Mouse (Mus musculus) liver, embryonic 13.5 days (tissue): ENCODE measurements around the gene Tbc1d10a. TPM values are rescaled to one million over a fixed set of nuclear protein-coding genes. Genes with fewer than 3 reads are reported as not detected.

Experiments
- ATAC-seq: fragments of 200-750 bp; cut with Nextera tagmentation; 2 replicates; pipeline ENCODE4 v1.8.0; 2017; ENCODE audit warnings: low read depth, mild to moderate bottlenecking, moderate number of reproducible peaks, moderate library complexity
- DNase-seq: peaks from one replicate; pipeline ENCODE4 v3.0.0; 2022
- H3K27ac ChIP-seq: fragments of 300-500 bp; sonication (generic); 2 replicates; pipeline ENCODE4 v1.5.1; 2015; ENCODE audit warnings: moderate library complexity, mild to moderate bottlenecking, inconsistent platforms
- H3K27me3 ChIP-seq: fragments of 300-500 bp; sonication (generic); 2 replicates; pipeline ENCODE4 v1.6.1; 2015; ENCODE audit warnings: mild to moderate bottlenecking, inconsistent platforms
- H3K36me3 ChIP-seq: fragments of 300-500 bp; sonication (generic); 2 replicates; pipeline ENCODE4 v1.6.1; 2015; ENCODE audit warnings: mild to moderate bottlenecking, inconsistent platforms
- H3K4me1 ChIP-seq: fragments of 300-500 bp; sonication (generic); replicated peaks from 2 replicates; pipeline ENCODE4 v1.6.1; 2015; ENCODE audit warnings: inconsistent platforms
- H3K4me2 ChIP-seq: fragments of 300-500 bp; sonication (generic); 2 replicates; pipeline ENCODE4 v1.6.1; 2015; ENCODE audit warnings: inconsistent platforms, mild to moderate bottlenecking, moderate library complexity
- H3K4me3 ChIP-seq: fragments of 300-500 bp; sonication (generic); replicated peaks from 2 replicates; pipeline ENCODE4 v1.5.1; 2015; ENCODE audit warnings: mild to moderate bottlenecking, inconsistent platforms
- H3K9ac ChIP-seq: fragments of 300-500 bp; sonication (generic); 2 replicates; pipeline ENCODE4 v1.6.1; 2015; ENCODE audit warnings: mild to moderate bottlenecking, inconsistent platforms
- H3K9me3 ChIP-seq: fragments of 300-500 bp; sonication (generic); replicated peaks from 2 replicates; pipeline ENCODE4 v1.6.1; 2016; ENCODE audit warnings: inconsistent platforms
- WGBS: fragments of 180-500 bp; shearing (Covaris S2); methylation state at CpG from one replicate; pipeline ENCODE4 v1.1.7; 2015; ENCODE audit not compliant: insufficient replicate concordance; 5-methylcytosine and 5-hydroxymethylcytosine counted together
- polyA plus RNA-seq: library from polyadenylated mRNA; unstranded; fragments of >200 nt; fragmentation: Nextera tagmentation; extraction: Ambion mirVana; gene quantifications from 2 replicates; pipeline ENCODE4 v1.2.1, GENCODE M21; 2015

Tbc1d10a gene
- polyA plus RNA-seq, result 6.0 and 6.2 TPM in 2 replicates

DNA sequence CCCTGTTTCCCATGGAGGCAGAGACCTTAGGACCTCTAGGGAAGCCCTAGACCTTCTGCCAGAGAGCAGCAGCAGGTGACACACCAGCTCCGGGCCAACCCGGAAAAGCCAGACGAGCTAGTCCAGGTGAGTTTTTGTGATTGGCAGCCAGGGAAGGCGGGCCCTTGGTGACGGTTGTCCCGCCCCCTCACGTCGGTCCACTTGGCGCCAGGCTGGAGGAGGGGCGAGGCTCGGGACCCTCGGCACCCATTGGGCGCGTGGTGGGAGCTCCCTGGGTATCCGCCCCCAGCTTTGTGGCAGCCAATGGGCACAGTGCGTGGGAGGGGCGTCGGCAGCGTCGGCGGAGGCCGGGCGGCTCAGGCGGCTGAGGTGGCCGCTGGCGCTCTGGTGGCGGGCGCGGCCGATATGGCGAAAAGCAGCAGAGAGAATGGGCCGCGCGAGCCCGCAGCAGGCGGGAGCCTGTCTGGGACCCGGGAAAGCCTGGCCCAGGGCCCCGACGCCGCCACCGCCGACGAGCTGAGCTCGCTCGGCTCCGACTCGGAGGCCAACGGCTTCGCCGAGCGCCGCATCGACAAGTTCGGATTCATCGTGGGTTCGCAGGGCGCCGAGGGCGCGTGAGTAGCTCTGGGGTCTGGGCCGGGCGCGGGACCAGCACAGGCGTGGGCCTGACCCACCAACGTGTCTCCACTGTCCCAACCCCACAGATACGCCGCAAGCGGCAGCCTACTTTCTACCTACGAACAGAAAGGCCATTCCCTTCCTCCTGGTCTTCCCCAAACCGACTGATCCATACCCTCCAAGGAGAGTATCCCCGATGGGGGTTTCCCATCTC lies at the start of gene Tbc1d10a:
Gene Tbc1d10a, plus strand, starts transcription at position 304 of the 832 bp plus-strand sequence.
- Histone ChIP-seq H3K4me3 (peak within 1 kb of the TSS; percentile 77), H3K9ac (peak within 1 kb of the TSS; percentile 89), H3K9me3 (no peaks in the 10 kb centered on the region), H3K27ac (0 out of 2 replicates have a peak within 1 kb of the TSS, but pooled peaks have one; percentile 53), H3K4me2 (peak within 1 kb of the TSS; percentile 95), H3K27me3 (no peaks in the 10 kb centered on the region), H3K36me3 (peaks cover 19% of the 10 kb centered on the region), H3K4me1 (peaks cover 41% of the 10 kb centered on the region)
- peak; percentile 99 for ATAC-seq
- under 1% methylated on average over 71 of the region's 71 CpGs for WGBS
- peak; percentile 99 for DNase-seq

DNA sequence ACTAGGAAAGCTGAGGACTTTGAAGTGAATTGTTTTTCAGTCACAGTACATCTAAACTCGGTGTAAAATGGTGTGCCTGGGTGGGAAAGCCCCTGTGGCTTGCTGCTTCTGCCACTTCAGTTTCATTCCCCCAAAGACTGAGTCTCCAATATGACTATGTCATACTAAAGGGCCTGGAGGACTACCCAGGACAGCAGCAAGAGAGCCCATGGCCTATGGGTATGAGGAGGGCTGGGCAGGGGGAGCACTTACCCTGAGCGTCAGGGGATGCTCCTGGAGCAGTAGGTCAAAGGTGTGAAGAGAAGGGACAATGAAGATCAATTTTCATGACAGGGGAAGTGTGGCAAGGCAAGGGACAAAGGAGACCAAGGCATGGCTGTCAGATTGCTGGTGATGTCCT lies 47.6 kb upstream of the Tbc1d10a start:
- H3K36me3 ChIP-seq, result peaks cover 48% of the 10 kb centered on the region
- WGBS, result 57% methylated on average over 2 of the region's 2 CpGs
- no peak for DNase-seq

DNA sequence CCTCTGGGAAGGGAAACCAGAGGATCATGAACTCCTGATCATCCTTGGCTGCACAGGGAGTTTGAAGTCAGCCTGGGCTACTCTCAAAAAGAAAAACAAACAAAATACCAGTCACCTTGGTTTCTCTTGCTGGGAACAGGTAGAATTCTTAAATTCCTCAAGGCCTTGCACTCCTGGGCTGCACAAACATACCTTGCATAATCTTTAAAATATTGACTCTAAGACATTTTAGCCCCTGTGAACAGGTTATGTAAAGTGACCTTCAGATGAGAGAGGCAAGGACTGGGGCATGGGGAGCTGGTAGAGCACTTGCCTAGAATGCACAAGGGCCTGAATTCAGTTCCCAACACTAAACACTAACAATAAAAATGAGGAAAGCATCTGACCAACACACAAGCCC lies 45.1 kb upstream of the Tbc1d10a start:
- ATAC-seq (no peak), DNase-seq (no peak)
- no peak overlapping the region for H3K4me2 ChIP-seq
- no peaks in the 10 kb centered on the region for H3K27me3 ChIP-seq
- no peak overlapping the region for H3K27ac ChIP-seq
- peaks cover 48% of the 10 kb centered on the region for H3K36me3 ChIP-seq
- no peaks in the 10 kb centered on the region for H3K9me3 ChIP-seq
- H3K4me3 ChIP-seq, result no peak overlapping the region
- H3K4me1 ChIP-seq, result peaks cover 5% of the 10 kb centered on the region; the same call in 1 of the 2 replicates
- no peak overlapping the region for H3K9ac ChIP-seq

More for the DNA sequence above, 47.6 kb upstream of the Tbc1d10a start:
- H3K27ac ChIP-seq, result no peak overlapping the region
- H3K4me1 ChIP-seq, result peaks cover 24% of the 10 kb centered on the region
- H3K4me3 ChIP-seq, result no peak overlapping the region
- no peaks in the 10 kb centered on the region for H3K9me3 ChIP-seq
- ATAC-seq, result no peak
- H3K9ac ChIP-seq, result no peak overlapping the region
- no peak overlapping the region for H3K4me2 ChIP-seq
- no peaks in the 10 kb centered on the region for H3K27me3 ChIP-seq

DNA sequence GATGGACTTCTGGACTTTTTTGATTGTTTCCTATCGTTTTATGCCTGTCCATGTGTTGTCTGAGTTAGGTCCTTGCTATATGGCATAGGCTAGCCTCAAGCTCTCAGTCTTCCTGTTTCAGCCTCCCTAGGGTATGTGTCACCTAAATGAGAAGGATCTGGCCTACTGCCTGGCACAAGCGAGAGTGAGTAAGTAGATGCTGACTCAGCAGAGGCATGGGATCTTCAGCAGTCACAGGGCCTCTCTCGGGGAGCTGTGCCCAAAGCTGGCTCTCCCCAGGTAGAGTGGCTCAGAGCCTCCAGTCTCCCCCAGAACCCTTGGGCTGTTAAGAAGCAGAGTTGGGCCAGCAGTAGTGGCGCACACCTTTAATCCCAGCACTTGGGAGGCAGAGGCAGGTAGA lies 44.2 kb upstream of the Tbc1d10a start:
- Histone ChIP-seq H3K27ac (no peak overlapping the region), H3K4me2 (no peak overlapping the region), H3K36me3 (peaks cover 43% of the 10 kb centered on the region), H3K4me3 (no peak overlapping the region), H3K9me3 (no peaks in the 10 kb centered on the region), H3K4me1 (no peaks in the 10 kb centered on the region), H3K9ac (no peak overlapping the region), H3K27me3 (no peaks in the 10 kb centered on the region)
- 72% methylated on average over 4 of the region's 4 CpGs for WGBS
- ATAC-seq, result no peak
- no peak for DNase-seq

DNA sequence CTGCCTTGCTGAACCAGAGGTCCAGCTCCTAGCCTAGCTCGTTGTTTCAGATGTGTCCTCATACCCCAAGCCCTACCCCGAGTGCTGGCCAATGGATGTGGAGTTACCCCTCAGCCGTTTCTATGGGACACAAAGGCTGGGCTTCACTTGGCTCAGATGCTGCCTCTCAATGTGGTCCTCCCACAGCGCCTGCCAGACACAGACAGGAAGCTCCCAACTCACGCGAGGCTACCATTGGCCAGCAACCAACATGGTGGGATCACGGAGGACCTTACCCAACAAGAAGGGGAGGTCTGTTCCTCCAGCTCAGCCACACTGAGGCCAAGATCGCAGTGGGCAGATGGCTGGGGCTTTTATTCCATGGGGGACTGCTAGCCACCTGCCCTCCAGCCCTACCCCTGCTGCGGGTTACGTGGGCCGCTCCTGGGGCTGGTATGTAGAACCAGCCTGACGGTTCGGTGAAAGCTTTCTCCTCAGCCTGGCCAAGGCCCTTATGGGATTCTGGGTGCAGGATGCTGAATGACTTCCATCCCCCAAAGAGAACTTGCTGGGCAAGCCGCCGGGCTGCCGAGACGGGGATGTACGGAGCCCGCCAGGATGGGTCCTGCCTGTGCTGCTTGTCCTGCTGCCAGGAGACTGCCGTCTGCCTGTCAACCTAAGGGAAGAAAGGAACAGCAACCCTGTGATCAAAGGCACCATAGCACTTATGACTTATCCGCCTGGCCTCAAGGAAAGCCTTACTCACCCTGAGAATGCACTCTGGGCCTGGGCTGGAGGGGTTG lies 43.1 kb upstream of the Tbc1d10a start:
- H3K36me3 ChIP-seq, result peaks cover 39% of the 10 kb centered on the region
- ATAC-seq, result no peak

DNA sequence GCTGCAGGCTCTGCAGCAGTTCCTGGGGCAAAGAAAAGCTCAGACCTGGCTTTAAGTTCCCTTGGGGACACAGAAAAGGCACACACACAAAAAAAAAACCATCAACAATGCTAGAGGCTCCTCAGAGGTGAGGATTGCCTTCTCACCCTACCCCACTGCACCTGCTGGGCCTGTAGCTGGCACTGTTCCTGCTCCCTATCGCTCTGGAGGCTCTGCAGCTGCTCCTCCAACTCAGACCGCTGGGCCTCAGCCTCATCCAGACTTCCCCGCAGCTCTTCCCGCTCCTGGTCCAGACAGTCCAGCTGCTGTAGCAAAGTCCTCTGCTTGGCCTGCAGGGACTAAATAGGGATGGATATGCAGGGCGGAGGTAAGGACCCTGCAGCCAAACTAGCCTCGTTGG lies 40.2 kb upstream of the Tbc1d10a start:
- Histone ChIP-seq H3K36me3 (peaks cover 19% of the 10 kb centered on the region), H3K4me3 (no peak overlapping the region), H3K4me1 (no peaks in the 10 kb centered on the region), H3K27ac (no peak overlapping the region), H3K4me2 (no peak overlapping the region), H3K27me3 (no peaks in the 10 kb centered on the region), H3K9ac (no peak overlapping the region), H3K9me3 (no peaks in the 10 kb centered on the region)
- DNase-seq (no peak), ATAC-seq (no peak)
- WGBS, result 79% methylated on average over 6 of the region's 6 CpGs

More for the DNA sequence above, 43.1 kb upstream of the Tbc1d10a start:
- no peak overlapping the region for H3K4me3 ChIP-seq
- WGBS, result 83% methylated on average over 21 of the region's 21 CpGs
- H3K9me3 ChIP-seq, result no peaks in the 10 kb centered on the region
- no peaks in the 10 kb centered on the region for H3K4me1 ChIP-seq
- DNase-seq, result no peak
- H3K4me2 ChIP-seq, result no peak overlapping the region
- H3K9ac ChIP-seq, result no peak overlapping the region
- H3K27ac ChIP-seq, result no peak overlapping the region
- H3K27me3 ChIP-seq, result no peaks in the 10 kb centered on the region

- DNase-seq (no peak), ATAC-seq (no peak)
- H3K4me1 ChIP-seq, result no peaks in the 10 kb centered on the region
- no peaks in the 10 kb centered on the region for H3K9me3 ChIP-seq
- 82% methylated on average over 10 of the region's 10 CpGs for WGBS
- no peak overlapping the region for H3K4me2 ChIP-seq
- no peaks in the 10 kb centered on the region for H3K27me3 ChIP-seq
- H3K9ac ChIP-seq, result no peak overlapping the region
- peaks cover 12% of the 10 kb centered on the region for H3K36me3 ChIP-seq
- H3K4me3 ChIP-seq, result no peak overlapping the region
- no peak overlapping the region for H3K27ac ChIP-seq
Measured at GRCm38 (mm10) chr11:4147098-4147497, 39.5 kb upstream of the Tbc1d10a start.

GRCm38 (mm10) chr11:4148120-4148519 lies 38.5 kb upstream of the Tbc1d10a start:
- H3K4me1 ChIP-seq, result no peaks in the 10 kb centered on the region
- H3K27me3 ChIP-seq, result no peaks in the 10 kb centered on the region
- DNase-seq, result no peak
- no peak overlapping the region for H3K27ac ChIP-seq
- peaks cover 3% of the 10 kb centered on the region; the same call in 1 of the 2 replicates for H3K36me3 ChIP-seq
- H3K4me3 ChIP-seq, result no peak overlapping the region
- no peak for ATAC-seq
- no peak overlapping the region for H3K4me2 ChIP-seq
- no peaks in the 10 kb centered on the region for H3K9me3 ChIP-seq
- WGBS, result 73% methylated on average over 5 of the region's 5 CpGs
- no peak overlapping the region for H3K9ac ChIP-seq

GRCm38 (mm10) chr11:4148536-4149156 lies 37.9 kb upstream of the Tbc1d10a start:
- H3K4me2 ChIP-seq, result no peak overlapping the region
- ATAC-seq, result no peak
- no peak overlapping the region for H3K4me3 ChIP-seq
- no peaks in the 10 kb centered on the region for H3K9me3 ChIP-seq
- no peaks in the 10 kb centered on the region for H3K36me3 ChIP-seq
- H3K27me3 ChIP-seq, result no peaks in the 10 kb centered on the region
- 67% methylated on average over 9 of the region's 9 CpGs for WGBS
- no peak overlapping the region for H3K9ac ChIP-seq
- H3K4me1 ChIP-seq, result no peaks in the 10 kb centered on the region
- DNase-seq, result no peak
- no peak overlapping the region for H3K27ac ChIP-seq

DNA sequence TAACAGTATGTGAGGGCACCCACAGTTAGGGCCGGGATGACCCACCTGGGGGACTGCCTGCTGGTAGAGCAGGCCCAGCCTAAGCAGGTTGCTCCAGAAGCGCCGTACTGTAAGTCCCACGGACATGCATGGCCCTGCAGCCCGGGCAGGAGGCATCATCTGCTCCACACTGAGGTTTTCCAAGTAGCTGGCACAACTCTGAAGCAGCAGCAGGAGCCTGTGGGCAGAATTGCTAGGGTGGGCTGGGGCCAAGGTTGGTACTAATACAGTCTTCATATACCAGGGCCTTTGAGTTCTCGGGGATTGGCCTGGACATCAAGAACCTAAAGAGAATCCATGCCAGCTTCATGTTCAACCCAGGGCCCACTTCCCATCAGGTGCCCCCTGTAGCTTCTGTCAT lies 36.7 kb upstream of the Tbc1d10a start:
- Histone ChIP-seq H3K36me3 (no peaks in the 10 kb centered on the region), H3K4me2 (no peak overlapping the region), H3K4me3 (no peak overlapping the region), H3K9ac (no peak overlapping the region), H3K4me1 (no peaks in the 10 kb centered on the region), H3K27me3 (no peaks in the 10 kb centered on the region), H3K27ac (no peak overlapping the region), H3K9me3 (no peaks in the 10 kb centered on the region)
- ATAC-seq, result no peak
- no peak for DNase-seq
- 67% methylated on average over 6 of the region's 6 CpGs for WGBS

- WGBS, result 69% methylated on average over 7 of the region's 7 CpGs
- H3K27me3 ChIP-seq, result no peaks in the 10 kb centered on the region
- no peak overlapping the region for H3K4me2 ChIP-seq
- H3K9ac ChIP-seq, result no peak overlapping the region
- peaks cover 7% of the 10 kb centered on the region; the same call in 1 of the 2 replicates for H3K4me1 ChIP-seq
- H3K9me3 ChIP-seq, result no peaks in the 10 kb centered on the region
- H3K27ac ChIP-seq, result no peak overlapping the region
- ATAC-seq (no peak), DNase-seq (no peak)
- no peaks in the 10 kb centered on the region for H3K36me3 ChIP-seq
- no peak overlapping the region for H3K4me3 ChIP-seq
Measured at GRCm38 (mm10) chr11:4153694-4154093, 32.9 kb upstream of the Tbc1d10a start.
